Mouse (Mus musculus) large intestine, adult 2 months (tissue): Measurements from ENCODE around the gene Fgfr2. TPM values are rescaled to one million over a fixed set of nuclear protein-coding genes. Genes with fewer than 3 reads are reported as not detected.

Experiments used
- DNase-seq: peaks from one replicate; pipeline ENCODE4 v3.0.0-alpha.2; 2012; ENCODE audit warnings: low read depth, low spot score
- WGBS: fragments of 180-500 bp; shearing (Covaris S2); methylation state at CpG from one replicate; pipeline ENCODE4 v1.1.7; 2018; 5-methylcytosine and 5-hydroxymethylcytosine counted together
- polyA plus RNA-seq: library from polyadenylated mRNA; depleted of rRNA; stranded (reverse); fragments of >200 nt; gene quantifications from 2 replicates; pipeline ENCODE4 v1.2.3, GENCODE M21; 2012

The Fgfr2 gene
- polyA plus RNA-seq, 1 experiment = 35.0 TPM

DNA sequence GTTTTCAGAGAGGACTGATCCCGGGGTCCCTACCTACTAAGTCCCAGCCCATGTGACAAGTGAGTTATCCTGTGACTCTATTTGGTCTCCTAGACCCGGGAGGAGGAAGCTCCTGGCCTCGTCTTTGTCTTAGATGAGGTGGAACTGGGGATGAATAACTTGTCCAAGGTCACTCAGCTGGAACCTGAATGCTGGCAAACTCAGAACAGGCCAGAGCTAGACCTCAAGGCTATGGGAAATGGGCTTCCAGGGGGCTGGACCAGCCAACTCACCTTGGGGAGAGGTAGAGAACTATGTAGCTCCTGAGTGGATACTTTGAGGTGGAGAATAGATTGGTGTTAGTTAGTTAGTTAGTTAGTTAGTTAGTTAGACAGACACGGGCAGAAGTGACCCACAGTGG is 2185.1 kb downstream of the Fgfr2 start:
- whole genome bisulfite sequencing = 38% methylated on average over 4 of the region's 4 CpGs
- no peak for DNase-seq

DNA sequence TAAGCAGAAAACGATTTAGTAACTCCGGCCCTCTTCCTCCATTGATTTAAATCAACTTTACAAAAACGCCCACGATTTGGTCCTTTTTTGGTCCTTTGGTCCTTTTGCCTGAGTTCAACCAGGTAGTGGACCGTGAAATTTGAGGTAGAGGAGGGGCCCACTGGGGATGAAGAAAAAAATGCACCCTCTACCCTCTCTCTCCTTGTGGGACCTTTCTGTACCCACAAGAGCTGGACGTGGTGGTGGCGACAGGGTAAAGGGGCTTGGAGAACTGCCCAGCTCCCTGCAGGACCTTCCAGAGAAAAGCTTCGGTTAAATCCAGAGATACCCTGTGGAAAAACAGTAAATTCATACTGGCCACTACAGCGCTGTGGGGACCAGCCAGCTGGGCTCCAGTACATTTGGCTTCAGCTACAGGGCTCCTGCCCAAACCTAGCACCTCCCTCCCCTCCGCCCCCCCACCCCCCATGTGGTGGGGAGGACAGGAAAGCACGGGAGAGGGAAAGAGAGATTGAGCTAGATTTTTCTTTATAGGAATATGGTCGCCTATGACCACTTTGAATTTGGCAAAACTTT is 2185.8 kb downstream of the Fgfr2 start:
- WGBS = 27% methylated on average over 12 of the region's 12 CpGs
- DNase-seq = no peak

DNA sequence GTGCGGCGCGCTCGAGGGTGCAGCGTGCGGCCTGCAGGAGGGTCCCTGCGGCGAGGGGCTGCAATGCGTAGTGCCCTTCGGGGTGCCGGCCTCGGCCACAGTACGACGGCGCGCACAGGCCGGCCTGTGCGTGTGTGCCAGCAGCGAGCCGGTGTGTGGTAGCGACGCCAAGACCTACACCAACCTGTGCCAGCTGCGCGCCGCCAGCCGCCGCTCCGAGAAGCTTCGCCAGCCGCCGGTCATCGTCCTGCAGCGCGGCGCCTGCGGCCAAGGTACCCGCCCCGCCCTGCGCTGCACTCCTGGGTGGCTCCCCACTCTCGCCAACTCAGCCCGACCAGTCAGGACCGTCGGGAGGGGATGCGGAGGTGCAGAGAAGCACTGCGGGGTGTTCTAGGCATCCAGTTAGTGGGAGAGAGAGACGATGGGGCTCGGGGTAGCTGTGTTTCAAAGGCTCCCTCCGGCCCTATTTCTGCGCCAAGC is 2186.6 kb downstream of the Fgfr2 start:
- 1% methylated on average over 49 of the region's 49 CpGs for WGBS
- no peak for DNase-seq

DNA sequence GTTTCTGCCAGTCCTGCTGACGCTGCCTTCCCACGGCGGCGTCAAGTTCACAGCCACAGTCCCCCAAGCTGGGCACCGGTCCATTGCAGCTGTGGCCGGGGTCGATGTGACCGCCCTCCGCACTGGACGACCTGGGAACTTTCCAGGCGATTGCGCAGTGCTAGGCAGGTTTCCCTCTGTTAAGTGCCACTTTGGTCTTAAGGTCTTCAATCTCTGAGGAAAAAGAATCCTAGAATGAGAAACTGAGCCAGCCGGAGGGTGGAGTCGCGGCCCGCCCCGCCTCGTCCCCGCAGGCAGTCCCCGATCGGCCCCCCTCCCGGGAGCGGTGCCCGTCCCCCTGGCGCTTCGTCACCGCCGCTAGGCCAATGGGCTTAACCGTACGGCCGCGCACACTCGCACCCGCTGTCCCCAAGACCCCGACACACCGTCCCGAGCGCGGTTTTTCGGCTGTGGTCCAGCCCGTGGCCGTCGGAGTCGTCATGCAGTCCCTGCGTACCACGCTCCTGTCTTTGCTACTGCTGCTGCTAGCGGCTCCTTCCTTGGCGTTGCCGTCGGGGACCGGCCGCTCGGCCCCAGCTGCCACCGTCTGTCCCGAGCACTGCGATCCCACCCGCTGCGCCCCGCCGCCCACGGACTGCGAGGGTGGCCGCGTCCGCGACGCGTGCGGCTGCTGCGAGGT is 2187.2 kb downstream of the Fgfr2 start, which contains the start of gene Htra1:
Htra1 (plus strand) TSS at position 319 of the 679 bp plus-strand sequence.
- WGBS = under 1% methylated on average over 70 of the region's 70 CpGs
- DNase-seq = no peak

DNA sequence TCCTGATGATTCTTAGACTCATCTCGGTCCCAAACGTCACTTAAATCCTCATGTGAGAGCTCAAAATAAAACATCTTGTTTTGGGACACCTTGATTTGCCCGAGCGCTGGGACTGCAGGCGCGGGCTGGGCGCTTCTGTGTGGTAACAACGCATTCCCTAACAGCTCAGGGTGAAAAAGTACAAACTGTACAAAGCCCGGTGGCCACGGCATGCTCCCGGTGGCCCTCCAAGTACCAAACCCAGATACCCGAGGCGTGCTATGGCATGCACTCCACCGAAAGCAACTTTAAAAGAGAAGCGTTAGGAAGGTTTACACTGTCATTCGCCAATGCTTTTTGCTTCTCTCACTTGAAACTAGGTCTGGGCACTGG is 2187.7 kb downstream of the Fgfr2 start:
- 11% methylated on average over 16 of the region's 16 CpGs for WGBS
- DNase-seq = no peak

DNA sequence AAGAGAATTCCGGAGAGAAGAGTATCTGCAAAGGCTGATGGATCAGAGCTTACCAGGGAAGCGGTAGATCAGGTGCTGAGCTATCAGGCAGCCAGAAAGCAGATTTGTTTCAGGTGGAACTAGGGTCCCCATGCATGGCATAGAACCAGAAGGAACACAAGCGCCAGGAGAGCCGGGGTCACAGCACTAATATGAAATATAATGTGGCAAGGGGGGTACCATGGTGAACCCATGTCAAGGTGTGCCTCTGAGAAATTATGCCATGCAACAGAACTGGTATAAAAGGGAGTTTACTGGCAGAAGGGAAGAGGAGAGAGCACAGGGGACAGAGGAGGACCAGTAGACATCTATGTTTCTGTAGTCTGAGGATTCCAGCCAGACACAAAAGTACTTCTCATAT is 2188.5 kb downstream of the Fgfr2 start:
- no peak for DNase-seq
- 81% methylated on average over 4 of the region's 4 CpGs for WGBS

DNA sequence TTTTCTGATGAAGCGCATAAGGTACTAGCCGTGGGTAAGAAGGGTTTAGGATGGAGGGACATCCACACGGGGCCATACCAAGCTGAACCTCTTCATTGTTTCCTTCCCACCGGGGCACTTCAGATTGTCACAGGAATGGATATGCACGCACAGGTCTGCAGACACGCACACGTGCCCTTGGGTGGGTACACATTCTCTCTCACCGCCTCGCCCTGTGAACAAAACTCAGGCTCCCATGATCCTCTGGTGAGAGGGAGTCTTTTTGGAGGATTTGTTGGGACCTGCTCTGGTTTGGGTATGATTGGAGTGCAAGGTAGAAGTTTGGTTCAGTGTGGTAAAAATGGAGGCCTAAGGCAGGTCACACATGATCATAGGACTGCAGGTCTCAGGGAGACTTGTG is 2190.2 kb downstream of the Fgfr2 start:
- WGBS = 83% methylated on average over 9 of the region's 9 CpGs
- DNase-seq = no peak

DNA sequence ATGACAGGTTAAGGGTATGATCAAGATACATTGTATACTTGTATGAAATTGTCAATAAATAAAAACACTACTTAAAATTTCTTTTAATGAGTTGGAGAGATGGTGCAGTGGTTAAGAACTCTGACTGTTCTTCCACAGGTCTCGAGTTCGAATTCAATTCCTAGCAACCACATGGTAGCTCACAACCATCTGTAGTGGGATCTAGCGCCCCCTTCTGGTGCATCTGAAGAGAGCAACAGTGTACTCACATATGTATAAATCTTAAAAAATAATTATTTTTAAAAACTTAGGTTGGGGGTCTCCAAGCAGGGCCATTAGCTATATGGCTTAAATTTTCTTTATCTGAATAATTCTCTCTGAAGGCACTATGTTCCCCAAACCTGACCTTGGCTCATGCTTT is 2192.7 kb downstream of the Fgfr2 start:
- WGBS = 66% methylated on average over 3 of the region's 3 CpGs
- no peak for DNase-seq

DNA sequence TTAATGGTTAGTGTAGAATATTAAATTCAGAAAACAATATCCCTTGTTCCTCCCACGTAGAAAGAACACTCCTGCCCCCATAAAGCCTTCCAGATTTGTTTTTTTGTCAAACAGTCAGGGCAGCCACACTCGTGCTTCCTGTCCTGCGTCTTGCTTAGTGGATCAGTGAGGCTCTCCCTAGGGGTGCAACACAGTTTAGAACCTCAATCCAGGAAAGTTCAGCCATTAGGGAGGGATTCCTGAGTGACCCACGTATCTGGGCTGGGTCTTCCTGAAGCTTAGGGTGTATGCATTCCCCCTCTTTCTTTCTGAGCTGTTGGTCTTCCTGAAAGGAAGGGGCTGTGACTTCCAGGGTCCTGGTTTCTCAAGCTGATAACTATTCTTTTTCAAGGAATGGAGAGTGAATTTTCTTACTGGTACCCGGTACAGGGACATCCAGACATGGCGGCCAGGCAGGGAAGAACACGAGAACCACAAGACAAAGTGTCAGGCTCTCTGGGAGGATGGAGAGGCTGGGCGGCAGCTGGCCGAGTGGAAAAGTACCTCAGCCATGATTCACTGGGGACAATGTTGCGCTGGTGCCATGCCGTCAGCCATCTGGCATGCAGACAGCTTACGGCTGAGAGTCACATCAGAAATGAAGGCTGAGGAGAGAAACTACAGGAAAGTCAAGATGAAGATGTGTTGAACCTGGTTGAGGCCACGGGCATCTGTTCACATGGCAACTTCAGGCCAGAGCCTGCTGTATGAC is 2200.0 kb downstream of the Fgfr2 start:
- DNase-seq = no peak
- 65% methylated on average over 13 of the region's 13 CpGs for WGBS

DNA sequence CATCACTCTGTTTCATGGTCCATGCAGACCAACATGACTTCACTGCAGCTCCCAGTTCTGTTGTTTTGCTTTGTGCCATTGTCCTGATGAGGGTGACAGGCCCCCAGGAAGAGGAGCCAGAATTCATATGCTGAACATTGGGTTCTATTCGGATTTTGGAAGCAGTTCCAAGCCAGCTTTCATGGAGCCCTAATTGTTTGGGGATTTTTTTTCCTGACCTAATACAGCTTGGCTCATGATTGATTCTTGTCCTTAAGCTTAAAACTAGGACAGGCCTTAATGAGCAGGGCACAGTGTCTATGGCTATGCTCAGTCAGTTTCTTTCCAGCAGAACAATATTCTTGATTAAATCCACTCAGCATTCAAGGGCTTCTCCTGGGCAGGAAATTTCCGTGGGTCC is 2204.9 kb downstream of the Fgfr2 start:
- WGBS = 65% methylated on average over 2 of the region's 2 CpGs
- no peak for DNase-seq

DNA sequence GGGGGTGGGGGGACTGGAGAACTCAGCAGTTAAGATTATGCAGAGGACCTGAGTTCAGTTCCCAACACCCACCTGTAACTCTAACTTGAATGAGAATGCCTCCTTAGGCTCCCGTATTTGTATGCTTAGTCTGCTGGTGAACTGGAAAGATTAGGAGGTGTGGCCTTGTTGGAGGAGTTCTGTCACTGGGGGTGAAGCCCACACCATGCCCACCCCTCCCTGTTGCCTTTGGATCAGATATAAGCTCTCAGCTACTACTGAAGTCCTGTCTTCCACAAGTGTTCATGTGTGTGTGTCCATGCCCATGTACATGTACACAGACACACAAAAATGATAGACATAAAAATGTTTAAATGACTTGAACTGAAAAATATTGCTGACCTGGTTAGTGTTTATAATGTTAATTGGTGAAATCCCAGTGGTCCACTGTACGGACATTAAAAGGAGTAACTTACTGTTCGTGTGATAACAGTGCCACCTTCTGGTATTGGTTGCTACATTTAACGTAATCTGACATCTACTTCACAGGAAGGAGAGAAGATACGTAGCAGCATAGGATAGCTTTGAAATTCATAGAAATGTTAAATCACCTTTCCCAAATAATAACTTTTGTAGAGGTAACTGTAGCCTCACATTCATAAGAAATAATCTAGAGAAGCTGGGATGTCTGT is 2208.3 kb downstream of the Fgfr2 start:
- 36% methylated on average over 5 of the region's 5 CpGs for WGBS
- DNase-seq = no peak

DNA sequence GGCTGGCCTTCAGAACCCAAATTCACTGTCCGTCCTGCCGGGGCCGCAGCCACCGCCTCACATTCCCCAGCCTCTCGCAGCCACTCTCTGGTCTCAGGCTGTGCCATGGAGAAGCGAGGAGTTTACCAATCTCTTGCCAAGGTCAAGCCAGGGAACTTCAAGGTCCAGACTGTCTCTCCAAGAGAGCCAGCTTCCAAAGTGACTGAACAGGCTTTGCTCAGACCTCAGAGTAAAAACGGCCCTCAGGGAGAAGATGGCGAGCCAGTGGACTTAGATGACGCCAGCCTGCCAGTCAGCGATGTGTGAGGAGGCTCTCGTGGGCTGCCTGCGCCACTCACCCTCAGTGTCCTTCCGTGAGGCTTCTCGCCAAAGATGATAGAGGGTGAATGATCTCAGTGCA is 2212.3 kb downstream of the Fgfr2 start:
- 88% methylated on average over 14 of the region's 14 CpGs for WGBS
- no peak for DNase-seq

DNA sequence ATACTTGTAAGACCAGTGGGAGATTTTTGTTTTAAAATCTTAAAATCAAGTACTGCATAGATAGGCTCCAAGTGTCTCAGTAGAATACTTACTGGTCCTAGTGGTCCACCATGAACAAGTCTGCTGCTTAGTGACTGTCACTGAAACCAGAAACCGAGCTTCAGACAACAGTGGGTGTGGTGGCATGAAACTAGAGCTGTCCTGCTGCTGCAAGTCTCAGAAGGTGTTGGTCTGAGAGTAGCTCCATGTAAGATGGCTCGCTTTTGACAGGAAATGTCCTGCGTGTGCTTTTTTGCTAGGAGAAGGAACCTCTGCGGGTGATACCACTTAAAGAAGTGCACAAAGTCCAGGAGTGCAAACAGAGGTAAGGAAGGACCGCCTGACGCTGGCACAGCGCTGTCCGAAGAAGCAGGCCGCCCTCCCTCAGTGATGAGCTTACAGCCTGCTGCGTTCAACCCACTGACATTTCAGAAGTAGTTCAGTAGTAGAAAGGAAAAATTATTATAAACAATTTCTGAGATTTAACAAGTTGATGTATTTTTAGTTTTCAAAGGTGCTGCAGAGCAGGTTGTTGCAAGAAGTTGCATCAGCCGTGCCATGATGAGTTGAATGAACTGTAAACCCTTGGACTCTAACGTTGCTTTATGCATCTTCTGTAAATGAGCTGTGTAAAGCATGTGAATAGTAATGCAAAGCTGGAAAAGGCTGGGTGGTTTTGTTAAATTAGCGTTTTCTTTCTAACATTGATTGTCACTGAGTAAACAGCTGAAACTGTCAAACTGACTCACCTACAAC is 2218.4 kb downstream of the Fgfr2 start:
- WGBS = 84% methylated on average over 13 of the region's 13 CpGs
- DNase-seq = no peak

DNA sequence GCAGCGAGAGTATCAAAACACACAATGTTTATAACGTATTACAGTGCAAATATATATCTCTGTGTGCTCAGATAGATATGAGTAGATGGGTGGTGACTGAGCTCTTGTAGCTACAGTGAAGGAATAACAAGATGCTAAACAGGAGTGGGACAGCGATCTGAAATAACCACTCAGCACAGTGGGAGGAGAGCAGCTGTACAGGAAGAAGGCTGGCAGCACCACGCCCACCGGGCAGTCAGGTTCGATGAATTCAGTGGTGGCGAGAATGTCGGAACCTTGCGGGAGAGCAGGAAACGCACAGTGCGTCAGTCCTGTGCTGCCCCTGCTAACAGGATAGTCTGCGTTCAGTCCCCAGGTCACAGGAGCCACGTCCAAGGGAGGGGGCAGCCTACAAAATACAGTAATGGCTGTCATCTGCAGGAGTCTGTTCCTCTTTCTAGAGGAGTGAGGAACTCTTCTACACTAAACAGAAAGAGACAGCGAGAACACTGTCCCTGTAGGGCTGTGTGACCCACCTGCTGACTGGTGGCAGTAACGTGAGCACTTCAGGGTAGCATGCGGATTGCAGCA is 2219.6 kb downstream of the Fgfr2 start:
- 81% methylated on average over 16 of the region's 16 CpGs for WGBS
- DNase-seq = no peak

DNA sequence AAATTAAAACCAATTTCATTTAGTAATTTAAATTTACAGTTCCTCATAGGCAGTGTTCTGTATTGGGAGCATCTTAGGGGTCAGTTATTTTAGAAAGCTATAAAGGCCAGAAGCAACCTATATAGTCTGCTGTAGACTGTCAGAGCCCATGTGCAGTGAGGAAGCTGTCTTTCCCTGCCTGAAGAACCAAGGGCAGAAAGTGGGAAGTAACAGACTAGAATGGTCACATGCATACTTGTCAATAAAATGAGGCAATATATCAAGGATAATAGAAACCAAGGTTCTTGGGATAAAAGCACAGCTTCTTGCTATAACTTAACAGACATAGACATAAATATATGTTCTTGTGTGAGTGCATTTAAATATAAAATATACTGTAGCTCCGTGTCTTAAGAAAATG is 2220.2 kb downstream of the Fgfr2 start:
- no peak for DNase-seq
- WGBS = 93% methylated on average over 1 of the region's 1 CpGs

DNA sequence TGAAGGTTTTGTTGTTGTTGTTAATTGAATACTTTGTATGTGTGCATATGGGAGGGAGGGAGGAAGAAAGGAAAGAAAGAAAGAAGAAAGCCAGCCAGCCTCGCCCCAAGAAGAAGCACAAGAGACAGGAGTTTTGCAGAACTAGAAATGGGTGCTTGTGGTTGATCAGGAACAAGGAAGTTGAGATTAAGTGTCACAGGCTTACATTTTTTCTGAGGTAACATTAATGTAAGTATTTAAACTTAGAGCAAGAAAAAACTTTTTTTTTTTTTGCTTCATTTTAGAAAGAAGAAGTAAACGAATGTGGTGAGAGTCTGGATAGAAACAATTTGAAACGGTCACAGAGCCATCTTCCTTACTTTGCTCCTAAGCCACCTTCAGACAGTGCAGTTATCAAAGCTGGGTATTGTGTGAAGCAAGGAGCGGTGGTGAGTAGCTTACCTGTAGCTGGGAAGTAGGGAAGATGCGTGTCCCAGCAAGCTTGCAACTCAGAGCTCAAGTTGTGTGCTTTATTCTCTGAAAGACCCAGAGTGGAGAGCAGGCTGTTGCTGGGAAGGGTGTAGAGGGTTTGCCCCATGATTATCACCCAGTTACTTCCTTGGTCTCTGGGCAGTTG is 2222.8 kb downstream of the Fgfr2 start:
- 84% methylated on average over 5 of the region's 5 CpGs for WGBS
- no peak for DNase-seq

DNA sequence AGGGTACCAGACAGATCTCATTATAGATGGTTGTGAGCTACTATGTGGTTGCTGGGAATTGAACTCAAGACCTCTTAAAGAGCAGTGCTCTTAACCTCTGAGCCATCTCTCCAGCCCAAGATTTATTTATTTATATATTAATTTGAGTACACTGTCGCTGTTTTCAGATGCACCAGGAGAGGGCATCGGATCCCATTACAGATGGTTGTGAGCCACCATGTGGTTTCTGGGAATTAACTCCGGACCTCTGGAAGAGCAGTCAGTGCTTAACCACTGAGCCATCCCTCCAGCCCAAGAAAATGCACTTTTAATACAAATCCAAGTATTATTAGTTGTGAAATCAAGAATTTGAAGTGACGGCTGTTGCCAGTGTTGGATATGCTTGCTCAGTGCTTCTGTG is 2224.8 kb downstream of the Fgfr2 start:
- 89% methylated on average over 4 of the region's 4 CpGs for WGBS
- no peak for DNase-seq

DNA sequence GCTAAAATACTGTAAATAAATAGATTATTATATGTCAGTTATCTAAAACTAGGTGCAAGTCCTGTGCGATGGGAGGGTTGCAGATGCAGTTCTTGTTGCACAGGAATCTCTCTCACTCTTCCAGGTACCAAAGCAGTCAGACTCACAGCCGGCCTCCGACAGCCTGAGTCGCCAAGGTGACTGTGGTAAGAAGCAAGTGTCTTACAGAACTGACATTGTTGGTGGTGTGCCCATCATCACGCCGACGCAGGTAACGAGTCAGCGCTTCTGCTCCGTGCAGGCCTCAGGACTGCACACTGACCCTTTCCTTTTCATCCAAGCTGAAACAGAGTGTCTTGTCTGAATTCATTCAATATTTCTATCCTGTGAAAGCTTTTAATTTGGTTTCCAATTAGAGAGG is 2225.9 kb downstream of the Fgfr2 start:
- 97% methylated on average over 10 of the region's 10 CpGs for WGBS

DNA sequence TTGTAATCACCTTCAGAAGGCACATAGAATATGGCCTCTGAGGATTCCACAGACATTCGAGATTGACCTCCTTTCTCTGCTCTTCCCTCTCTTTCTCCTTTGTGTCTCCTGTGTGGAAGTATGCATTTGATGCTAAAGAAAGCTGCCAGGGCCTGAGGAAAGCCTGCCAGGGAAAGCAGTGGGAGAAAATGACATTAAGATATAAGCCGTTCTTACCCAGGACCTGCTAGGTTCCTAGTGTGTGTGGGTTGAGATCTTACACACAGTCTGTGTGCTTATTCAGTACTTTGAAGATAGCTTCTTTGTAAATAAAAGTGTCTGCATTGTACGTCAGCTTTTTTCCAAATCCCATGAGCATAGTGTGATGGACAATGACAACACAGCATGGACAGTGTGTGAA is 2227.1 kb downstream of the Fgfr2 start:
- WGBS = 84% methylated on average over 3 of the region's 3 CpGs
- no peak for DNase-seq

More for the DNA sequence above, 2225.9 kb downstream of the Fgfr2 start:
- DNase-seq = no peak
